Mouse (Mus musculus) G1E (cell line): ENCODE results near the gene Strn4. TPM values are rescaled to one million over a fixed set of nuclear protein-coding genes. Genes with fewer than 3 reads are reported as not detected.
A peak's percentile ranks its signal among the peaks of the same experiment; 100 is the strongest.

Experiments
- ATAC-seq: 2 replicates; pipeline ENCODE4 v1.8.0; 2016; ENCODE audit warnings: mild to moderate bottlenecking; ENCODE audit not compliant: insufficient number of reproducible peaks, poor library complexity, low FRiP score, severe bottlenecking; ENCODE audit errors: extremely low read depth
- DNase-seq: peaks from one replicate; pipeline ENCODE4 v3.0.0; 2012; ENCODE audit warnings: low spot score
- H3K27me3 ChIP-seq: 2 replicates; pipeline ENCODE4 v1.6.1; 2012; ENCODE audit warnings: mild to moderate bottlenecking, low read length, inconsistent platforms; ENCODE audit not compliant: insufficient read depth
- H3K36me3 ChIP-seq: replicated peaks from 2 replicates; pipeline ENCODE3; 2012; ENCODE audit warnings: mild to moderate bottlenecking, inconsistent platforms
- H3K4me1 ChIP-seq: 2 replicates; pipeline ENCODE4 v1.6.1; 2012; ENCODE audit warnings: low read depth, low read length, inconsistent platforms, mixed read lengths; ENCODE audit not compliant: insufficient read depth
- H3K4me3 ChIP-seq: 2 replicates; pipeline ENCODE4 v1.5.1; 2012; ENCODE audit warnings: low read depth, mild to moderate bottlenecking, inconsistent platforms, low read length, moderate library complexity, mixed read lengths
- H3K9me3 ChIP-seq: replicated peaks from 2 replicates; pipeline ENCODE4 v1.6.1; 2012; ENCODE audit warnings: inconsistent platforms
- CTCF ChIP-seq: IDR thresholded peaks from 2 replicates; pipeline ENCODE4 v1.5.1; 2012; ENCODE audit warnings: low read depth, low read length, inconsistent platforms, mixed read lengths
- GATA1 ChIP-seq: IDR thresholded peaks from 2 replicates; pipeline ENCODE4 v1.6.1; 2012; ENCODE audit warnings: borderline replicate concordance, low read length, inconsistent platforms, mixed read lengths
- GATA2 ChIP-seq: IDR thresholded peaks from 2 replicates; pipeline ENCODE4 v1.6.1; 2012; ENCODE audit warnings: low read depth, low read length, inconsistent platforms, borderline replicate concordance
- POLR2AphosphoS5 ChIP-seq: IDR thresholded peaks from 2 replicates; pipeline ENCODE4 v1.6.1; 2012; ENCODE audit warnings: low read depth, low read length, inconsistent platforms; ENCODE audit not compliant: insufficient replicate concordance
- TAL1 ChIP-seq: conservative IDR thresholded peaks from 2 replicates; pipeline ENCODE4 v1.6.1; 2012; ENCODE audit warnings: low read depth, low read length, inconsistent platforms, mixed read lengths
- polyA plus RNA-seq: library from polyadenylated mRNA; stranded (reverse); fragments of >175 nt; gene quantifications from 2 replicates; pipeline ENCODE4 v1.2.3, GENCODE M21; 2012
- total RNA-seq, 2 experiments: library from RNA; stranded (forward) in 1 of 2; stranded (reverse) in 1 of 2; fragments of 200-1000 nt in 1 of 2; fragments of >200 nt in 1 of 2; fragmentation: Nextera tagmentation in 1 of 2; gene quantifications; 2 replicates each; pipeline ENCODE4 v1.2.3; 2014 to 2017

Strn4 gene
- total and polyA plus RNA-seq, 3 experiments, result 33.8 to 64.4 (median 40.3) TPM

DNA sequence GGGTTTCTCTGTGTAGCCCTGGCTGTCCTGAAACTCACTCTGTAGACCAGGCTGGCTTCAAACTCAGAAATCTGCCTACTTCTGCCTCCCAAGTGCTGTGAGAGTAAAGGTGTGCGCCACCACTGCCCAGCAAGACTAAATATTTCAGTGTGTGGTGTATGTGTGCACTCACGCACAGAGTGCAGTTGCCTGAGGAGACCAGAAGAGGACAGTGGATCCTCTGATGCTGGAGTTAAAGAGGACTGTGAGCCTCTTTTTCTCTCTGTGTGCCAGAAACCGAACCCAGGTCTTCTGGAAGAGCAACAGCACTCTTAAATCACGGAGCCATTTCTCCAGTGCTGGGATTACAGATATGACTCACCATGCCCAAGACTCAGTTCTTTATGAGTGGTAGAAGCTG, 57.7 kb downstream of the Strn4 start:
- Histone ChIP-seq H3K36me3 (peaks cover 27% of the 10 kb centered on the region), H3K4me3 (no peak overlapping the region), H3K27me3 (peaks cover 11% of the 10 kb centered on the region), H3K9me3 (no peaks in the 10 kb centered on the region), H3K4me1 (peaks cover 28% of the 10 kb centered on the region)
- DNase-seq (no peak), ATAC-seq (no peak)
- no peak for TF ChIP-seq CTCF
- no peak for TF ChIP-seq GATA2
- TF ChIP-seq GATA1, result no peak
- no peak for TF ChIP-seq TAL1
- TF ChIP-seq POLR2AphosphoS5, result no peak

GRCm38 (mm10) chr7:16874190-16874589, 58.5 kb downstream of the Strn4 start:
- peak overlapping the region; percentile 60; the same call in 1 of the 2 replicates for H3K4me3 ChIP-seq
- ATAC-seq, result no peak

GRCm38 (mm10) chr7:16874756-16875309, 59.1 kb downstream of the Strn4 start:
- ATAC-seq (peak; percentile 94), DNase-seq (peak; percentile 95)
- Histone ChIP-seq H3K9me3 (no peaks in the 10 kb centered on the region), H3K4me1 (peaks cover 28% of the 10 kb centered on the region), H3K27me3 (peaks cover 19% of the 10 kb centered on the region), H3K4me3 (peak overlapping the region; percentile 74; the same call in 1 of the 2 replicates), H3K36me3 (peaks cover 15% of the 10 kb centered on the region)
- no peak for TF ChIP-seq TAL1
- TF ChIP-seq POLR2AphosphoS5, result no peak
- no peak for TF ChIP-seq GATA2
- TF ChIP-seq GATA1, result no peak
- no peak for TF ChIP-seq CTCF

More at GRCm38 (mm10) chr7:16874190-16874589, 58.5 kb downstream of the Strn4 start:
- peaks cover 28% of the 10 kb centered on the region for H3K4me1 ChIP-seq
- H3K9me3 ChIP-seq, result no peaks in the 10 kb centered on the region
- DNase-seq, result peak; percentile 46
- H3K36me3 ChIP-seq, result peaks cover 21% of the 10 kb centered on the region
- TF ChIP-seq GATA1 (no peak), GATA2 (no peak), TAL1 (no peak), POLR2AphosphoS5 (no peak), CTCF (peak; percentile 76)
- H3K27me3 ChIP-seq, result peaks cover 13% of the 10 kb centered on the region

GRCm38 (mm10) chr7:16875310-16875325, 59.4 kb downstream of the Strn4 start, which contains the start of gene Dact3:
Gene Dact3, plus strand, starts transcription at chr7:16875317.
- no peak for DNase-seq
- TF ChIP-seq POLR2AphosphoS5 (no peak), CTCF (no peak), GATA1 (no peak), GATA2 (no peak), TAL1 (no peak)
- Histone ChIP-seq H3K9me3 (no peaks in the 10 kb centered on the region), H3K4me3 (peak within 1 kb of the TSS; percentile 74), H3K36me3 (peaks cover 12% of the 10 kb centered on the region), H3K4me1 (peaks cover 28% of the 10 kb centered on the region), H3K27me3 (peaks cover 21% of the 10 kb centered on the region)
- ATAC-seq, result no peak

DNA sequence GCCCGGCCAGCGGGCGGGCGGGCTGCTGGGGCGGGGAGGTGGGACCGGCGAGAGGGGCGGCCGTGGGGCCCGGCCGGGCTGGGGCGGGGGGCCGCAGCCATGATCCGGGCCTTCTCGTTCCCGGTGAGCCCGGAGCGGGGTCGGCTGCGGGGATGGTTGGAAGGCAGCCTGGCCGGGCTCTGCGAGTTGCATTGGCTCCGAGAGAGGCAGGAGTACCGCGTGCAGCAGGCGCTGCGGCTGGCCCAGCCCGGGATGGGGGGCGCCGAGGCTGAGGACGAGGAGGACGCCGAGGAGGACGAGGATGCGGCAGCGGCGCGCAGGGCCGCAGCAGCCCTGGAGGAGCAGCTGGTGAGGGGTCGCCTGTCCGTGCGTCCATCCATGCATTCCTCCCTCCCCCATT, 59.6 kb downstream of the Strn4 start:
- TF ChIP-seq TAL1, result no peak
- no peak for DNase-seq
- no peak for ATAC-seq
- peaks cover 23% of the 10 kb centered on the region for H3K27me3 ChIP-seq
- H3K36me3 ChIP-seq, result peaks cover 12% of the 10 kb centered on the region
- H3K4me1 ChIP-seq, result peaks cover 28% of the 10 kb centered on the region
- H3K4me3 ChIP-seq, result peak overlapping the region; percentile 74
- no peaks in the 10 kb centered on the region for H3K9me3 ChIP-seq

- DNase-seq (no peak), ATAC-seq (no peak)
- Histone ChIP-seq H3K9me3 (no peaks in the 10 kb centered on the region), H3K27me3 (peaks cover 30% of the 10 kb centered on the region), H3K36me3 (peaks cover 7% of the 10 kb centered on the region), H3K4me1 (peaks cover 28% of the 10 kb centered on the region), H3K4me3 (no peak overlapping the region; the same call in 1 of the 2 replicates)
- TF ChIP-seq CTCF (no peak), GATA2 (no peak), POLR2AphosphoS5 (no peak), TAL1 (no peak), GATA1 (no peak)
Measured at GRCm38 (mm10) chr7:16876006-16876405, 60.3 kb downstream of the Strn4 start.

DNA sequence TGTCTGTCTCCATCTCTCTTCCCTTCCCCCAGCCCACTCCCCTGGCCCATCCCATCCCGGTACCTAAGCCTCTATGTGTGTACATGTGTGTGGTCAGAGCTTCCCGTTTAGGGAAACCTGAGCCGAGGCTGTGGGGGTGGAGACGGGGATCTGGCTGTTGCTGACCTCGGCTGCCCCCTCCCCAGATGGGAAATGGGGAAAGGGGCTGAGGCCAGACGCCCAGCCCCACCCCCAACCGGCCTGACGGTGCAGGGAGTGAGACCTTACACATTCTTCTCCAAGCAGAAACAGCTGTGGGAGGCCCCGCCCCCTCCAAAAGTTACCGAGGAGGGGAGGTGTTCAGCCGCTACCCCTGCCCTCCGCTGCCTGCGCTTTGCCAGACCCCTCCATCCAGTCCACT, 60.9 kb downstream of the Strn4 start:
- H3K4me1 ChIP-seq, result peaks cover 28% of the 10 kb centered on the region
- ATAC-seq (no peak), DNase-seq (no peak)
- TF ChIP-seq GATA1 (no peak), CTCF (no peak), GATA2 (no peak), POLR2AphosphoS5 (no peak), TAL1 (no peak)
- H3K4me3 ChIP-seq, result peak overlapping the region; percentile 31; the same call in 1 of the 2 replicates
- no peaks in the 10 kb centered on the region for H3K9me3 ChIP-seq
- peaks cover 3% of the 10 kb centered on the region for H3K36me3 ChIP-seq
- H3K27me3 ChIP-seq, result peaks cover 35% of the 10 kb centered on the region
